Comparison of ENCODE assay signal across 19 mouse cellular contexts in genomic region chr17:63107515-63107914, GRCm38 (mm10).
DNase-seq lines count a peak whose midpoint lies in the region; ATAC-seq lines count a peak whose summit lies in the region.
"Had no signal": no experiment of that assay in that cellular context is flagged by ENCODE, and none has a peak within 500 bp of the region (broad histone marks: within the 10 kb centered on the region; RNA-seq: fewer than 3 reads in every experiment).

No protein-coding gene starts in this region.

- WGBS in hindbrain, embryonic 11.5 days: 60% methylated on average over 4 of the region's 4 CpGs
- WGBS in hindbrain, embryonic 16.5 days: 51% methylated on average over 4 of the region's 4 CpGs
- 41% methylated on average over 4 of the region's 4 CpGs for WGBS in midbrain, embryonic 14.5 days
- 41% methylated on average over 4 of the region's 4 CpGs for WGBS in midbrain, embryonic 15.5 days
- WGBS in hindbrain, embryonic 12.5 days: 57% methylated on average over 4 of the region's 4 CpGs
- WGBS in hindbrain, embryonic 14.5 days: 49% methylated on average over 4 of the region's 4 CpGs

- H3K9me3 ChIP-seq in hindbrain, embryonic 11.5 days (ENCODE audit: control insufficient read depth, low read length): no peaks in the 10 kb centered on the region
- no peaks in the 10 kb centered on the region for H3K9me3 ChIP-seq in hindbrain, embryonic 16.5 days (ENCODE audit: control insufficient read depth, low read length)
- H3K9me3 ChIP-seq in midbrain, embryonic 14.5 days (ENCODE audit: control insufficient read depth, low read length): no peaks in the 10 kb centered on the region
- H3K9me3 ChIP-seq in midbrain, embryonic 15.5 days: no peaks in the 10 kb centered on the region
- H3K9me3 ChIP-seq in hindbrain, embryonic 12.5 days (replicated peaks): no peaks in the 10 kb centered on the region
- no peaks in the 10 kb centered on the region for H3K9me3 ChIP-seq in hindbrain, embryonic 14.5 days (ENCODE audit: control insufficient read depth, low read length)
- H3K9me3 ChIP-seq: embryonic facial prominence, embryonic 15.5 days; G1E; heart, embryonic 12.5 days; hindbrain, embryonic 15.5 days had no signal

- H3K4me3 ChIP-seq in hindbrain, embryonic 11.5 days (ENCODE audit: low read depth, low read length): no peak overlapping the region
- no peak overlapping the region for H3K4me3 ChIP-seq in hindbrain, embryonic 16.5 days (ENCODE audit: low read length)
- H3K4me3 ChIP-seq in midbrain, embryonic 14.5 days (replicated peaks; ENCODE audit: low read depth, low read length): no peak overlapping the region
- H3K4me3 ChIP-seq in midbrain, embryonic 15.5 days: no peak overlapping the region
- no peak overlapping the region for H3K4me3 ChIP-seq in hindbrain, embryonic 12.5 days
- H3K4me3 ChIP-seq in hindbrain, embryonic 14.5 days (replicated peaks; ENCODE audit: low read length): no peak overlapping the region
- H3K4me3 ChIP-seq: embryonic facial prominence, embryonic 15.5 days; erythroblast, embryonic 14.5 days; gastrocnemius, adult 2 months; heart, embryonic 12.5 days; hindbrain, embryonic 15.5 days had no signal

- 0 out of 2 replicates have a peak overlapping the region, but pooled peaks have one; percentile 9 for H3K27ac ChIP-seq in hindbrain, embryonic 11.5 days (ENCODE audit: low read depth, low read length)
- H3K27ac ChIP-seq in hindbrain, embryonic 16.5 days (ENCODE audit: low read depth, low read length): no peak overlapping the region
- no peak overlapping the region; the same call in 1 of the 2 replicates for H3K27ac ChIP-seq in midbrain, embryonic 14.5 days (replicated peaks; ENCODE audit: low read depth, low read length)
- H3K27ac ChIP-seq in midbrain, embryonic 15.5 days: no peak overlapping the region
- 0 out of 2 replicates have a peak overlapping the region, but pooled peaks have one; percentile 13 for H3K27ac ChIP-seq in hindbrain, embryonic 12.5 days
- peak overlapping the region; percentile 28; the same call in 1 of the 2 replicates for H3K27ac ChIP-seq in hindbrain, embryonic 14.5 days
- H3K27ac ChIP-seq: embryonic facial prominence, embryonic 15.5 days; gastrocnemius, adult 2 months; hindbrain, embryonic 15.5 days had no signal

- H3K9ac ChIP-seq in hindbrain, embryonic 11.5 days (ENCODE audit: low read depth, low read length): no peak overlapping the region
- H3K9ac ChIP-seq in hindbrain, embryonic 16.5 days (ENCODE audit: low read depth, low read length): no peak overlapping the region
- no peak overlapping the region for H3K9ac ChIP-seq in midbrain, embryonic 14.5 days (replicated peaks; ENCODE audit: low read length)
- no peak overlapping the region for H3K9ac ChIP-seq in midbrain, embryonic 15.5 days
- no peak overlapping the region for H3K9ac ChIP-seq in hindbrain, embryonic 12.5 days
- no peak overlapping the region for H3K9ac ChIP-seq in hindbrain, embryonic 14.5 days
- H3K9ac ChIP-seq: embryonic facial prominence, embryonic 15.5 days; heart, embryonic 12.5 days; hindbrain, embryonic 15.5 days had no signal

- no peaks in the 10 kb centered on the region for H3K4me1 ChIP-seq in hindbrain, embryonic 11.5 days (replicated peaks; ENCODE audit: control insufficient read depth, insufficient read depth, low read length)
- H3K4me1 ChIP-seq in hindbrain, embryonic 16.5 days (ENCODE audit: control insufficient read depth, insufficient read depth, low read depth, low read length): peaks cover 5% of the 10 kb centered on the region; the same call in 1 of the 2 replicates
- H3K4me1 ChIP-seq in midbrain, embryonic 14.5 days (ENCODE audit: control insufficient read depth, insufficient read depth, low read length): peaks cover 20% of the 10 kb centered on the region
- H3K4me1 ChIP-seq in midbrain, embryonic 15.5 days: peaks cover 19% of the 10 kb centered on the region; the same call in 1 of the 2 replicates
- H3K4me1 ChIP-seq in hindbrain, embryonic 12.5 days: peaks cover 12% of the 10 kb centered on the region
- peaks cover 20% of the 10 kb centered on the region for H3K4me1 ChIP-seq in hindbrain, embryonic 14.5 days (replicated peaks; ENCODE audit: control insufficient read depth, insufficient read depth, low read length)
- H3K4me1 ChIP-seq: embryonic facial prominence, embryonic 15.5 days; heart, embryonic 12.5 days had no signal

- no peaks in the 10 kb centered on the region for H3K36me3 ChIP-seq in hindbrain, embryonic 11.5 days (ENCODE audit: control insufficient read depth, insufficient read depth, low read length)
- H3K36me3 ChIP-seq in hindbrain, embryonic 16.5 days (ENCODE audit: control insufficient read depth, insufficient read depth, low read length): no peaks in the 10 kb centered on the region
- H3K36me3 ChIP-seq in midbrain, embryonic 14.5 days (ENCODE audit: control insufficient read depth, insufficient read depth, low read length): no peaks in the 10 kb centered on the region
- no peaks in the 10 kb centered on the region for H3K36me3 ChIP-seq in midbrain, embryonic 15.5 days (replicated peaks)
- H3K36me3 ChIP-seq in hindbrain, embryonic 12.5 days: no peaks in the 10 kb centered on the region
- H3K36me3 ChIP-seq in hindbrain, embryonic 14.5 days (replicated peaks; ENCODE audit: control insufficient read depth, insufficient read depth): no peaks in the 10 kb centered on the region
- H3K36me3 ChIP-seq: embryonic facial prominence, embryonic 15.5 days; G1E; heart, embryonic 12.5 days; hindbrain, embryonic 15.5 days had no signal

- ATAC-seq in hindbrain, embryonic 11.5 days (ENCODE audit: low FRiP score): peak; percentile 73
- no peak for ATAC-seq in hindbrain, embryonic 16.5 days
- 0 out of 2 replicates have a peak, but pooled peaks have one; percentile 24 for ATAC-seq in midbrain, embryonic 14.5 days (ENCODE audit: low FRiP score, low TSS enrichment)
- ATAC-seq in midbrain, embryonic 15.5 days (replicated peaks): no peak
- peak; percentile 73 for ATAC-seq in hindbrain, embryonic 12.5 days (ENCODE audit: low FRiP score)
- no peak; the same call in 1 of the 2 replicates for ATAC-seq in hindbrain, embryonic 14.5 days (ENCODE audit: low FRiP score)

- no peaks in the 10 kb centered on the region for H3K27me3 ChIP-seq in hindbrain, embryonic 11.5 days (ENCODE audit: control insufficient read depth, insufficient read depth, low read length)
- no peaks in the 10 kb centered on the region for H3K27me3 ChIP-seq in hindbrain, embryonic 16.5 days (replicated peaks; ENCODE audit: control insufficient read depth, insufficient read depth, low read length)
- H3K27me3 ChIP-seq in midbrain, embryonic 14.5 days (ENCODE audit: control insufficient read depth, insufficient read depth, low read length): no peaks in the 10 kb centered on the region
- H3K27me3 ChIP-seq in midbrain, embryonic 15.5 days (replicated peaks): no peaks in the 10 kb centered on the region
- H3K27me3 ChIP-seq in hindbrain, embryonic 12.5 days: no peaks in the 10 kb centered on the region
- no peaks in the 10 kb centered on the region for H3K27me3 ChIP-seq in hindbrain, embryonic 14.5 days (ENCODE audit: control insufficient read depth, insufficient read depth, low read length)
- H3K27me3 ChIP-seq: embryonic facial prominence, embryonic 15.5 days; heart, embryonic 12.5 days; hindbrain, embryonic 15.5 days had no signal

- no peak for DNase-seq in hindbrain, embryonic 11.5 days (ENCODE audit: low spot score)
- DNase-seq in midbrain, embryonic 14.5 days: peak; percentile 37
- no peak for DNase-seq in hindbrain, embryonic 14.5 days (ENCODE audit: low spot score)
- DNase-seq in retina, embryonic 14.5 days (ENCODE audit: low spot score): no peak
- DNase-seq: adrenal gland, adult 8-10 months; adrenal gland, postnatal 36 days; cerebellum, adult 11 months; cerebellum, adult 8-10 months; cerebellum, postnatal 14 days; gastrocnemius, adult 2 months; gastrocnemius, postnatal 25 days had no signal

- no peak overlapping the region for H3K4me2 ChIP-seq in hindbrain, embryonic 11.5 days (replicated peaks; ENCODE audit: low read depth, low read length)
- H3K4me2 ChIP-seq in hindbrain, embryonic 16.5 days (ENCODE audit: low read length): no peak overlapping the region
- no peak overlapping the region for H3K4me2 ChIP-seq in midbrain, embryonic 14.5 days (ENCODE audit: low read length)
- no peak overlapping the region for H3K4me2 ChIP-seq in midbrain, embryonic 15.5 days
- no peak overlapping the region for H3K4me2 ChIP-seq in hindbrain, embryonic 12.5 days (replicated peaks)
- no peak overlapping the region for H3K4me2 ChIP-seq in hindbrain, embryonic 14.5 days (replicated peaks)
- H3K4me2 ChIP-seq: embryonic facial prominence, embryonic 15.5 days; heart, embryonic 12.5 days; hindbrain, embryonic 15.5 days had no signal

Comparison
In these comparisons a context has a peak if more than half of its experiments do, and no peak if none do; other contexts are left out.
1. ATAC-seq: peak in hindbrain, embryonic 11.5 days (single experiment), midbrain, embryonic 14.5 days (single experiment) and hindbrain, embryonic 12.5 days (single experiment); none in hindbrain, embryonic 16.5 days (single experiment), midbrain, embryonic 15.5 days (single experiment) and hindbrain, embryonic 14.5 days (single experiment).
2. H3K27ac ChIP-seq: peak in hindbrain, embryonic 11.5 days (single experiment), hindbrain, embryonic 12.5 days (single experiment) and hindbrain, embryonic 14.5 days (single experiment); none in hindbrain, embryonic 16.5 days (single experiment), midbrain, embryonic 14.5 days (single experiment) and midbrain, embryonic 15.5 days (single experiment).